Mouse (Mus musculus): ENCODE results near the gene C530008M17Rik. TPM values are rescaled to one million over a fixed set of nuclear protein-coding genes. Genes with fewer than 3 reads are reported as not detected.

The C530008M17Rik gene
- total RNA-seq, 2 experiments from 2014 or later: 49.5 to 54.8 TPM

- intact Hi-C loops (cut with DNase I): no loop called here
- no peak for DNase-seq (ENCODE audit: low spot score in 2 of 2)
These were observed 152.7 kb downstream of the C530008M17Rik start for GRCm38 (mm10) chr5:76809031-76809430.

- DNase-seq (ENCODE audit: low spot score in 2 of 2): peak in 1 of 2 experiments; percentile 24
- intact Hi-C loops (cut with DNase I): no loop called here
These were observed 158.7 kb downstream of the C530008M17Rik start for GRCm38 (mm10) chr5:76815035-76815434.

GRCm38 (mm10) chr5:76815786-76816455 lies 159.6 kb downstream of the C530008M17Rik start:
- peak in 1 of 2 experiments; percentile 34 for DNase-seq (ENCODE audit: low spot score in 2 of 2)
- intact Hi-C loops (cut with DNase I): no loop called here

- intact Hi-C loops (cut with DNase I): no loop called here
- DNase-seq (ENCODE audit: low spot score in 2 of 2): no peak
These were observed 160.4 kb downstream of the C530008M17Rik start for GRCm38 (mm10) chr5:76816748-76817147.

- intact Hi-C loops (cut with DNase I): no loop called here
- peak in 1 of 2 experiments; percentile 43 for DNase-seq (ENCODE audit: low spot score in 2 of 2)
These were observed 161.4 kb downstream of the C530008M17Rik start for GRCm38 (mm10) chr5:76817678-76818077.

- intact Hi-C loops (cut with DNase I): no loop called here
- no peak for DNase-seq (ENCODE audit: low spot score in 2 of 2)
These were observed 162.5 kb downstream of the C530008M17Rik start for GRCm38 (mm10) chr5:76818807-76819206.

GRCm38 (mm10) chr5:76822097-76822496 lies 165.8 kb downstream of the C530008M17Rik start:
- intact Hi-C loops (cut with DNase I): no loop called here
- DNase-seq (ENCODE audit: low spot score in 2 of 2): no peak

- intact Hi-C loops (cut with DNase I): no loop called here
- peak in 1 of 2 experiments; percentile 38 for DNase-seq (ENCODE audit: low spot score in 2 of 2)
These were observed 172.4 kb downstream of the C530008M17Rik start for GRCm38 (mm10) chr5:76828527-76829240.

GRCm38 (mm10) chr5:76832529-76833210 lies 176.4 kb downstream of the C530008M17Rik start:
- intact Hi-C loops (cut with DNase I): no loop called here
- no peak for DNase-seq (ENCODE audit: low spot score in 2 of 2)

GRCm38 (mm10) chr5:76837018-76837417 lies 180.7 kb downstream of the C530008M17Rik start:
- peak in 1 of 2 experiments; percentile 75 for DNase-seq (ENCODE audit: low spot score in 2 of 2)

GRCm38 (mm10) chr5:76839786-76840185 lies 183.5 kb downstream of the C530008M17Rik start:
- intact Hi-C loops (cut with DNase I): loop anchor here (5.0 kb wide), 1 partner anchor 182 kb away; the partner anchor contains the start of gene C530008M17Rik
- no peak for DNase-seq (ENCODE audit: low spot score in 2 of 2)

More at GRCm38 (mm10) chr5:76837018-76837417, 180.7 kb downstream of the C530008M17Rik start:
- intact Hi-C loops (cut with DNase I): no loop called here

- DNase-seq (ENCODE audit: low spot score in 2 of 2): no peak
- intact Hi-C loops (cut with DNase I): loop anchor here (5.0 kb wide), 1 partner anchor 185 kb away; the partner anchor contains the start of gene C530008M17Rik
These were observed 185.5 kb downstream of the C530008M17Rik start for GRCm38 (mm10) chr5:76841859-76842258.

GRCm38 (mm10) chr5:76843448-76843847 lies 187.1 kb downstream of the C530008M17Rik start:
- intact Hi-C loops (cut with DNase I): loop anchor here (1.0 to 5.0 kb wide), 2 partner anchors 186 to 255 kb away; partner anchors contain the start of genes C530008M17Rik and Cep135
- peak; percentile 67 to 78 for DNase-seq (ENCODE audit: low spot score in 2 of 2)

GRCm38 (mm10) chr5:76843851-76844419 lies 187.6 kb downstream of the C530008M17Rik start:
- intact Hi-C loops (cut with DNase I): loop anchor here (1.0 to 5.0 kb wide), 2 partner anchors 187 to 256 kb away; partner anchors contain the start of genes C530008M17Rik and Cep135
- no peak for DNase-seq (ENCODE audit: low spot score in 2 of 2)

GRCm38 (mm10) chr5:76844618-76845186 lies 188.4 kb downstream of the C530008M17Rik start:
- DNase-seq (ENCODE audit: low spot score in 2 of 2): peak in 1 of 2 experiments; percentile 68
- intact Hi-C loops (cut with DNase I): loop anchor here (5.0 kb wide), 1 partner anchor 187 kb away; the partner anchor contains the start of gene C530008M17Rik

- no peak for DNase-seq (ENCODE audit: low spot score in 2 of 2)
- intact Hi-C loops (cut with DNase I): no loop called here
These were observed 190.8 kb downstream of the C530008M17Rik start for GRCm38 (mm10) chr5:76847106-76847505.

GRCm38 (mm10) chr5:76851316-76851715 lies 195.0 kb downstream of the C530008M17Rik start:
- intact Hi-C loops (cut with DNase I): loop anchor here (5.0 kb wide), 1 partner anchor 284 kb away; no protein-coding TSS in a partner anchor
- no peak for DNase-seq (ENCODE audit: low spot score in 2 of 2)

GRCm38 (mm10) chr5:76853549-76853948 lies 197.2 kb downstream of the C530008M17Rik start:
- intact Hi-C loops (cut with DNase I): loop anchor here (5.0 kb wide), 1 partner anchor 286 kb away; no protein-coding TSS in a partner anchor
- DNase-seq (ENCODE audit: low spot score in 2 of 2): peak; percentile 76 to 82
